Mouse (Mus musculus): Measurements from ENCODE around the gene Strn. TPM values are rescaled to one million over a fixed set of nuclear protein-coding genes. Genes with fewer than 3 reads are reported as not detected.

The Strn gene
- total RNA-seq, 2 experiments from 2014 or later: 13.7 to 19.6 TPM

DNA sequence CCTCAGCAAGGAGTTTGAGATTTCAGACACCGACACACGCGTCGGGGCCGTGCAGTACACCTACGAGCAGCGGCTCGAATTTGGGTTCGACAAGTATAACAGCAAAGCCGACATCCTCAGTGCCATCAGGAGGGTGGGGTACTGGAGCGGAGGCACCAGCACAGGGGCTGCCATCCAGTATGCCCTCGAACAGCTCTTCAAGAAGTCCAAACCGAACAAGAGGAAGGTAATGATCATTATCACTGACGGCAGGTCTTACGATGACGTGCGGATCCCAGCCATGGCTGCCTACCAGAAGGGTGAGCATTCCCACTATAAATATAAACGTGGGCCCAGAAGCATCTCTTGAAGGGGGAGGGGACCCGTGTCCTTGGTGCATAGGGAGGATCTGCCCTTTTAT is 112.1 kb downstream of the Strn start:
- no peak for ATAC-seq (replicated peaks; ENCODE audit: low FRiP score, low TSS enrichment, poor library complexity, severe bottlenecking)

DNA sequence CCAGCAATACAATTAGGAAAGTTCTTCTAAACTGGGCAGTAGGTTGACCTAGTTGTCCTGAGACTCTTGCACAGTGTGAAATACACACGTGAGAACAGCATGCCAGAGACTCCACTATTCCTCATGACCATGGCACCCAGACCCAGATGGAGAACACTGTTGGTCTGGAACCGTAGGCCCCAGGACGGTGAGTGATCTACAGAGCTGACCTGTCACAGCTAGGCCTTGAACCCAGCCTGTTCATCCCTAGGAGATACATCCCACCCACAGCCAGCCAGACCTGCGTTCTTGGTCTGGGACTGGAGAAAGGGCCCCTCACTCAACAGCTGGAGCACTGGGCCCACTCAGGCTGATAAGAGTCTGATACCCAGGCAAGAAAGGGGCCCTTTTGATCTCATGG is 115.1 kb downstream of the Strn start:
- no peak for ATAC-seq (replicated peaks; ENCODE audit: low FRiP score, low TSS enrichment, poor library complexity, severe bottlenecking)

DNA sequence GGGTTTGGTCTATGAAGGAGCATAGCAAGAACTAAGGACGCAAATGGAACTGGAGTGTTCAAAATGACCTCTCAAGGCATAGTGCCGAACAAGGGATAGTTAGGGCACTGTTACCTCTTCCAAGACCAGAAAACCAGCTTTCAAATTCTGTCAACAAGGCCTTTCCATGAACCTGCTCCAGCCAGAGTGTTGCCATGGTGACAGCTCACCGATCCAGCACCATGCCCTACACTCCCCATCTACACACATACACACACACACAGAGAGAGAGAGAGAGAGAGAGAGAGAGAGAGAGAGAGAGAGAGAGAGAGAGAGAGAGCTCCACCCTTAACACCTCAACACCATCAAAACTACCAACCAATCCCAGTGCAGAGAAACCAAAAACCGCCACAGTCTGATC is 116.3 kb downstream of the Strn start:
- ATAC-seq (replicated peaks; ENCODE audit: low FRiP score, low TSS enrichment, poor library complexity, severe bottlenecking): no peak

DNA sequence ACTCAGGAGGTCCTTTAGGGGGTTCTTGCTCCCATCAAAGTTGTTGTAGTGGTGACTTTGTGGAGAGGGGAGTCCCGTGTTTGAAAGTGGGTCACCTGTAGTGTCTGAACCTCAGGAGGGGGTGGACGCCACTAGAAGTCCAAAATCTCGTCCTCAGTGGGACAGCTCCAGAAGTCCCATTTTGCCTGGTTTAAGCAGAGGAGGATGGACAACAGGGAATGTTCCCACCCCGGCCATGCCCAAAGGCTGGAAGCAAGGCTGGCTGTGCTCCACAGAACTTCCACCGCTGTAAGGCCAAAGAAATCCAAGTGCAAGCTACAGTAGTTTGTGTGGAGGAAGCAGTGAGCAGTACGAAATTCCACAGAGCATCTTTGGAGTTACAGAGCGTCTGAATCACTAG is 117.0 kb downstream of the Strn start:
- ATAC-seq (replicated peaks; ENCODE audit: low FRiP score, low TSS enrichment, poor library complexity, severe bottlenecking): no peak

DNA sequence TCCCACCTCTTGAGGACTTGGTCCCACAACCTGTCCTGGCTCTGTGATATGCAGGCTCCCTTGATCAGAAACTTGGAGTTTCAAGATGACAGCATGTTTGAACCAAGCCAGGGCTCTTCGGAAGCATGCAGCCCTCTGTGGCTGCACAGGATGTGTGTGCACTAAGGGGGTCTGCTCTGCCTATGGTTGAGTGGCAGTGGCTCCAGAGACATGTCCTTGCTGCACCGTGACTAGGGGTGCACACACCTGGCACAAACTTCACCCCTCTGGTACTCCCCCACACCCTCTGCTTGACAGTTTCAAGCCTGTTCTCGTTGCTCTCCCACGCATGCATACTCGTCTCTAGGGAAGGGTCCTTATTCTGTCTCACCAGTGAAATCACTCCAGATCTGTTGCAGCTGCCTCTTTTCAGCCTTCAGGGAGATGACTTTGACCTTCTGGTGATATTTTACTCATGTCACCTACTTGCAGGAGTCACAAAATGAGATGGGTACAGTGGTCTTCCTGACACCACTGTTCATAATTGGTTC is 118.8 kb downstream of the Strn start:
- ATAC-seq (replicated peaks; ENCODE audit: low FRiP score, low TSS enrichment, poor library complexity, severe bottlenecking): no peak

DNA sequence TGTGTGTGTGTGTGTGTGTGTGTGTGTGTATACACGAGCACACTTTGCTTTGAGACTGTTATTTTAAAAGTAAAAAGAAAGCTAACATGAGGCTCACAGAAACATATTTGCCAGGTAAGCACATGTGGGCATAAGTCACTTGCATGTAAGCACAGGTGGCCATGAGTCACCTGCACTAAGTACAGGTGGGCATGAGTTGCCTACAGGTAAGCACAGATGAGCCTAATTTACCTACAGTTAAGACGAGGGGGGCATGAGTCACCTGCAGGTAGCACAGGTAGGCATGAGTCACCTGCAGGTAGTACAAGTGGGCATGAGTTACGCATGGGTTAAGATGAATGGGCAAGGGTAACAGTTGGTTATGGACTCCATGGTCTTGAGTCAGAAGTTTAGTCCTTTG is 121.9 kb downstream of the Strn start:
- ATAC-seq (replicated peaks; ENCODE audit: low FRiP score, low TSS enrichment, poor library complexity, severe bottlenecking): no peak

DNA sequence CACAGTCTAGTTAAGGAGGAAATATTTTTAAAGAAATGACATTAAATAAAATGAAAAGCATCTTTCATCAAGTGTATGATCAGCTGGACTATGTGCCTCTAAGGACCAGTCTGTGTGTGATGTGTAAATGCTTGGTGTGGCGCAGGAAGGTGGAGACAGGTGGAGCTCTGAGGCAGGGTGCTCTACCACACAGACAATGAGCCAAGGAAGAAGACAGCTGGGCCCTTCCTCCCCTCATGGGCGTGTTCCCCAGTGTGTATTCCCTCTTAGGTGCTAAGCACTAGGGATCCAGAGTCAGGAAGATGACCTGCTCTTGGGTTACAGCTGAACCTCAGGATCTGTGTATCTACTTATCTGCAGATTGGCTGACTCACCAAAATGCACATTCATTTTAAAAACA is 122.5 kb downstream of the Strn start:
- ATAC-seq (replicated peaks; ENCODE audit: low FRiP score, low TSS enrichment, poor library complexity, severe bottlenecking): no peak

DNA sequence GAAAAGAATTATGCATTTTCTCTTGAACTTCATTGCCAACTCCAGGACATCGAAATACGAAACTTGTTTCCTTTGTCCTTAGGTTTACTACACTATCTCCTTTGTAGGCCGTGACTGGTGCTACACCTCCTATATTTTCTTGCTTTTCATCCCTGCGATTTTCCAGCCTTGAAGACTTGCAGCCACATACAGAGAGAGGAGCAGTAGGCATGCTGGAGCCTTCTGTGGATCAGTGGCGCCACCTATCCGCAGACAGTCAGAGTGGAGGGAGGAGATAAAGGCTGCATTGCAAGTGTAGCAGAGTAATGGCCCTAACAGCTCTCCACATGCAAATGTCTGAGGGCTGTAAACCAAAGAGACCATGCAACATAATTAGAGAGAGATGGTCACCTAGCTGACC is 125.9 kb downstream of the Strn start:
- peak; percentile 83 for ATAC-seq (replicated peaks; ENCODE audit: low FRiP score, low TSS enrichment, poor library complexity, severe bottlenecking)

DNA sequence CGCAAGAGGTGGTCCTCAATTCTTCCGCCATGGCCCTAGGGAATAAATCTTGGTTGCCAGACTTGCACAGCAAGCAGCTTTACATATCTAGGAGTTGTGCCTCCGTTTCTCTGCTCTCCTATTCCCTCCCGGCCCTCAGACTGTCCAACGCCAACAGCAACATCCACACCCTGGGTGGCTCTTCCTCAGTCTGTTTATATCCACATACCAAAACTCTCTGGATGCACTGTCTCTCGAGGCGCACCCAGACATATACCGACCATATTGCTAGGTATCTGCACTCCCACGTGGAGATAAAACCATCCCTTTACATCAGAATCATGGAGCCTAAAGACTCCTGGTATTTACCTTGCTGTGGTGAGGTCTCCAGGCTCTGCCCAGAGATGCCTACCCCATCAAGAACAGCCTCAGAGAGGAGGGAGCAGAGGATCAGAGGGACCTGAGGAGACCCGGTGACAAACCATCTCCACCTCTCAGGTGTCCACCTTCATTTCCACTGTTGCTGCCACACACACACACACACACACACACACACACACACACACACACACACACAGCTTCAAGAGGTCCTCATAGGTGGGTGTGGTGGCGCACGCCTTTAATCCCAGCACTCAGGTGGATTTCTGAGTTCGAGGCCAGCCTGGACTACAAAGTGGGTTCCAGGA is 127.7 kb downstream of the Strn start:
- no peak for ATAC-seq (replicated peaks; ENCODE audit: low FRiP score, low TSS enrichment, poor library complexity, severe bottlenecking)

DNA sequence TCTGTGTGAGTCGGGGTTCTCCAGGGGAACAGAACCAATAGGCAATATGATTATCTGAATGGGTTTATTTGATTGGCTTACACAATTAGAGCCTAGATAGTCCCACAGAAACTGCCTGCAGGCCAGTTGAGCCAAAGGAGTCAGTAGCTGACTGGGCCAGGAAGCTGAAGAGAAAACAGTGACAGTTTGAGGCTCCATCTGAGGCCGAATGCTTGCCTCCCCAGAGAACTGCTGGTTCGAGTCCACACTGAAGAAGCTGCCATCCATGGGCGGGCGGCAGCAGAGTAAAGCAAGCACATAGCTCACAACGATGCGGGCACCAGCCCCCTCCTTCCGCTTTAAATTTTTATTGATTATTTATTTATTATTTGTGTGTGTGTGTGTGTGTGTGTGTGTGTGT is 128.3 kb downstream of the Strn start:
- no peak for ATAC-seq (replicated peaks; ENCODE audit: low FRiP score, low TSS enrichment, poor library complexity, severe bottlenecking)

DNA sequence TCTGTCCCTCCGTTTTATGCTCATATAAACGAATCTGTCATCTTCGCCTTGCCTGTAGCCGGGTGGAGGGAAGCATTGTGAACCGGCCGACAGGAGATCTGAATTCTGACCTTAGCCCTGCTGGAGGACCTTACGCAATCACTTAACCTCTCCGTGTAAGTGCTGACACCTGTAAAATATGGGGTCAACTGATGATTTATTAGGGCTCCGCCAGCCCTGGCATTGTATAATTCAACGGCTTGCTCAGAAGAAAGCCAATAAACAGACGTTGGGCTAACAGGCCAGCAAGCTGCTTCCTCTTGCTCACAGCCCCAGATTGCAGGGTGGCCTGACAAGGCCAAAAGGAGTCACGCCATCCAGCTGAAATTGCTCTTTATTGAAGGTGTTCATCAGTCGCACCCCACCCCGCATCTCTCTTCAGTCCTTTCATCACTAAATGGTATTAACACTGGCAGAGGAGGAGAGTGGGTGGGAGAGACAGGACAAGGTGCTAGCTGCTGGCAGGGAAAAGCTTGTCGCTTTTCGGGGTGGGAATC is 128.8 kb downstream of the Strn start:
- no peak for ATAC-seq (replicated peaks; ENCODE audit: low FRiP score, low TSS enrichment, poor library complexity, severe bottlenecking)

DNA sequence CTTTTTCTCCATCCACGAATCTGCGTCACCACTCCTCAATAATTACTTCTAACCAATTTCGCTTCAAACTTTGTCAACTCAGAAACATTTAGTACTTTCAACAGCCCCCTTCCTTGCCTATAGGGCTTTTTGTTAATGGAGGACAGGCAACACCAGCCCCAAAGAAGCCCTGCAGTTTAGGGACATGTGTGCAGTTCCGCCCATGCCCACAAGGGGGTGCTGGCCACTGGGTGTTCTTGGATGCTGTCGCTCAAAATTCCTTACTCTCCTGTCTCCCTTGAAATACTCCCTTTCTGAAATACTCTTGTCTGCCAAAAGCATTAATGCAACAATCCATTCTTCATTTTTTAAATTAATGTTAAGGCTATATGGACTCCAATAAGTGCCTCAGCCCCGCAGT is 132.6 kb downstream of the Strn start:
- ATAC-seq (replicated peaks; ENCODE audit: low FRiP score, low TSS enrichment, poor library complexity, severe bottlenecking): peak; percentile 69

DNA sequence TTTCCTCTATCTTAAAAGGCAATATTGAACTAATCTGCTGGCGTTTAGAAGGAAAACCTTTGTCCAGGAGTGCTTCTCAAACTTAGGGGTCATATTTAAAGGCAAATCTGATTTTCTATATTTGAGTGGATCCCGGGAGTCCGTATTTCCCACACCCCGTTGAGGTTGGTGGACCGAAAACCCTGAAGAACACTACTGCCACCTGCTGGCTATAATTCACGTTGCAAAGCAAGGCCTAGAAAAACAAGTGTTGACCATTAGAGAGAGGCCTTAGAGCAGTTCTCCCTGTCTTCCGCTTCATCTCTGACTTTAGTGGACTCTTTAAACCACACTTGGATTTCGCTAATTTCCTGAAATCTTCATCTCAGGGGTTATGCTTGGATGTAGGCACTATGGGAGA is 133.1 kb downstream of the Strn start:
- ATAC-seq (replicated peaks; ENCODE audit: low FRiP score, low TSS enrichment, poor library complexity, severe bottlenecking): peak; percentile 76

DNA sequence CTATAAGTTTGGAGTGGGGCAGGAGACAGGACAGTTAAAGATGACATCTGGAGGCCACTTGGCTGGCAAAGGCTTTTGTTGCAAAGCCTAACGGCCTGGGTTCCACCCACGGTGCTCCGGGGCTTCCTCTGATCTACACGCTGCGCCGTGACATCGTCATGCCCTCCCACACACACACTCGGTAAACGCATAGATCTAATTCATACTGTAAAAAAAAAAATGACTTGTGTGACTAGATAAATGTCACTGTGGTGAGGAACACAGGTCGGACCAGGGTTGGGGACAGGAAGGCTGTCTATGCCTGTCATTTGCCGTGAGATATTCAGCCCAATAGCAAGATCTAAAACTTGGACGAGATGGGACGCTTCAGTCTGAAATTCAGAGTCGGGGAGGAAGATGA is 134.7 kb downstream of the Strn start:
- ATAC-seq (replicated peaks; ENCODE audit: low FRiP score, low TSS enrichment, poor library complexity, severe bottlenecking): no peak

DNA sequence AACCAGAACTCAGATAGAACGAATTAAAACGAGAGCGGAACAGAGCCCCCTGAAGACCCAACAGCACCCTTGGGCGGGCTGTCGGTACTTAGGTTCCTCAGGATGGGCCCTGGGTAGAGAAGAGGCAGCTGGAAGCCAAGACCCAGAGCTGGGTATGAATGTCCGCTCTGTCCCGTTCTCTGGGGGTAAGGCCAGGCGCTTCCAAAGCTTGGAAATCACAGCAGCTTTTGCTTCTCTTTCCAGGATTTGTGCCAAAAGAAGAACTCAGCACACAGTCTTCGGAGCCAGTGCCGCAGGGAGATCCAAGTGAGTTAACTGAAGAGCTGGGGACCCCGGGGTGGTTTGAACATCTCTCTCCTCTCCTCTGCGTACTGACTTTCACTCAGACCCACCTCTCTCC is 135.4 kb downstream of the Strn start:
- no peak for ATAC-seq (replicated peaks; ENCODE audit: low FRiP score, low TSS enrichment, poor library complexity, severe bottlenecking)

DNA sequence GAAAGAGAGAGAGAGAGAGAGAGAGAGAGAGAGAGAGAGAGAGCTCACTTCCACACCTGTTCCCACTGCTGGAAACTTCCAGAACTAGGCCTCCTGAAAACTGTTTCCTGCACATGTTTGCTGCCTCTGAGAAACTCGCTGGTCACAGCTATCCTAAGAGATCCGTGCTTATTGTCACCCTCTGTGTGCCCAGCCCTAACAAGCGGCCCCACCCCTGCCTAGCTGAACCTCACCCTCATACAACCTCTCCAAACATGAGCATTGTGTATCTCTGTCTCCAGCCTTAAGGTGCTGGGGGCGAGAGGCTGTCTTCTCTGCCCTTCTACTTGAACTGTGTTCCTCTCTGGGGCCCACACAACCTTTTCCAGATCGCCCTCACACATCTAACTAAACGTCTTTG is 136.0 kb downstream of the Strn start:
- ATAC-seq (replicated peaks; ENCODE audit: low FRiP score, low TSS enrichment, poor library complexity, severe bottlenecking): no peak

Other genes with a start within 250 kb of the Strn start
- 0.82 TPM in 1 of 2 replicates, not detected in the other for gene Vit, start 229.1 kb downstream of the Strn start, total RNA-seq (2014; fragmentation: Nextera tagmentation)
- 0.04 and 0.56 TPM in 2 replicates for gene Vit, start 229.1 kb downstream of the Strn start, total RNA-seq (2017)
- gene Heatr5b, start 98.2 kb upstream of the Strn start, total RNA-seq (2014; fragmentation: Nextera tagmentation): 25.4 TPM in 2 replicates
- 13.8 and 18.5 TPM in 2 replicates for gene Heatr5b, start 98.2 kb upstream of the Strn start, total RNA-seq (2017)
- gene Gpatch11, start 98.4 kb upstream of the Strn start, total RNA-seq (2014; fragmentation: Nextera tagmentation): 5.2 and 10.2 TPM in 2 replicates
- gene Gpatch11, start 98.4 kb upstream of the Strn start, total RNA-seq (2017): 14.0 and 28.0 TPM in 2 replicates
- gene Eif2ak2, start 145.4 kb upstream of the Strn start, total RNA-seq (2014; fragmentation: Nextera tagmentation): 30.1 and 37.5 TPM in 2 replicates
- gene Eif2ak2, start 145.4 kb upstream of the Strn start, total RNA-seq (2017): 54.7 and 66.3 TPM in 2 replicates
- gene Sult6b1, start 169.8 kb upstream of the Strn start, total RNA-seq (2014; fragmentation: Nextera tagmentation): not detected in 2 replicates
- not detected in 2 replicates for gene Sult6b1, start 169.8 kb upstream of the Strn start, total RNA-seq (2017)
- 33.7 and 46.9 TPM in 2 replicates for gene Cebpzos, start 179.3 kb upstream of the Strn start, total RNA-seq (2014; fragmentation: Nextera tagmentation)
- gene Cebpzos, start 179.3 kb upstream of the Strn start, total RNA-seq (2017): 52.9 and 97.9 TPM in 2 replicates
- gene Cebpz, start 199.9 kb upstream of the Strn start, total RNA-seq (2014; fragmentation: Nextera tagmentation): 62.6 and 67.9 TPM in 2 replicates
- gene Cebpz, start 199.9 kb upstream of the Strn start, total RNA-seq (2017): 258 and 277 TPM in 2 replicates
- 61.8 and 78.8 TPM in 2 replicates for gene Ndufaf7, start 199.9 kb upstream of the Strn start, total RNA-seq (2014; fragmentation: Nextera tagmentation)
- gene Ndufaf7, start 199.9 kb upstream of the Strn start, total RNA-seq (2017): 56.8 and 62.7 TPM in 2 replicates